In genomic region chr19:5799566-5800349, GRCm38 (mm10) we compare ENCODE assay signal across 7 mouse cellular contexts. TPM values are rescaled to one million over a fixed set of nuclear protein-coding genes. Genes with fewer than 3 reads are reported as not detected.
DNase-seq lines count a peak whose midpoint lies in the region; ATAC-seq and TF ChIP-seq lines count a peak whose summit lies in the region.

No protein-coding gene starts in this region.

- peak overlapping the region; percentile 71 for H3K4me2 ChIP-seq in heart, postnatal 0 days (ENCODE audit: low read depth, low read length)
- peak overlapping the region; percentile 67 for H3K4me2 ChIP-seq in lung, embryonic 15.5 days

- 0% methylated on average over 10 of the region's 10 CpGs for WGBS in lung, adult 2 months
- WGBS in heart, postnatal 0 days, result 1% methylated on average over 10 of the region's 10 CpGs
- 0% methylated on average over 10 of the region's 10 CpGs for WGBS in lung, embryonic 15.5 days

- H3K27ac ChIP-seq in heart, postnatal 0 days (ENCODE audit: low read depth), result peak overlapping the region; percentile 100
- H3K27ac ChIP-seq in lung, embryonic 15.5 days, result peak overlapping the region; percentile 99

- DNase-seq in lung, adult 2 months, result peak; percentile 56
- DNase-seq in lung, postnatal 25 days (ENCODE audit: low spot score), result no peak
- peak; percentile 48 for DNase-seq in c-Kit-positive CD71-positive TER-119-positive erythroid progenitor cells, embryonic 14.5 days (ENCODE audit: low spot score)
- DNase-seq in heart, postnatal 0 days (ENCODE audit: low spot score), result no peak
- DNase-seq in testis, postnatal 10 days (ENCODE audit: low spot score), result peak; percentile 44
- DNase-seq in spleen, adult 18-20 months, result no peak

- H3K9ac ChIP-seq in heart, postnatal 0 days (replicated peaks; ENCODE audit: low read depth, low read length), result peak overlapping the region; percentile 100
- peak overlapping the region; percentile 99 for H3K9ac ChIP-seq in lung, embryonic 15.5 days

- no peak for ATAC-seq in heart, postnatal 0 days (ENCODE audit: insufficient read depth, low read depth)
- no peak for ATAC-seq in lung, embryonic 15.5 days (ENCODE audit: borderline replicate concordance, extremely low read depth, low FRiP score, low TSS enrichment)

- H3K36me3 ChIP-seq in heart, postnatal 0 days (replicated peaks; ENCODE audit: control insufficient read depth, insufficient read depth, low read length), result peaks cover 58% of the 10 kb centered on the region
- peaks cover 43% of the 10 kb centered on the region for H3K36me3 ChIP-seq in lung, embryonic 15.5 days

- H3K4me3 ChIP-seq in lung, adult 2 months (replicated peaks; ENCODE audit: extremely low read depth, low read depth, low read length), result peak overlapping the region; percentile 100
- H3K4me3 ChIP-seq in heart, postnatal 0 days (ENCODE audit: low read depth, low read length), result peak overlapping the region; percentile 90
- peak overlapping the region; percentile 86 for H3K4me3 ChIP-seq in lung, embryonic 15.5 days

- H3K4me1 ChIP-seq in lung, adult 2 months (ENCODE audit: control insufficient read depth, insufficient read depth, low read length), result peaks cover 29% of the 10 kb centered on the region
- peaks cover 14% of the 10 kb centered on the region for H3K4me1 ChIP-seq in heart, postnatal 0 days (ENCODE audit: control insufficient read depth, insufficient read depth)
- peaks cover 34% of the 10 kb centered on the region for H3K4me1 ChIP-seq in lung, embryonic 15.5 days

- TF ChIP-seq POLR2A in lung, adult 2 months (IDR thresholded peaks at IDR 0.05; ENCODE audit: borderline replicate concordance, extremely low read depth, low read depth, low read length), result peak; percentile 87; the same call in 1 of the 2 replicates

- no peak for TF ChIP-seq CTCF in lung, adult 2 months (IDR thresholded peaks at IDR 0.05; ENCODE audit: insufficient read depth, low read length)
- TF ChIP-seq CTCF in heart, postnatal 0 days (IDR thresholded peaks at IDR 0.05; ENCODE audit: low read depth), result no peak

- no peak; the same call in 1 of the 2 replicates for TF ChIP-seq EP300 in heart, postnatal 0 days (IDR thresholded peaks at IDR 0.05; ENCODE audit: low read depth)

- no peaks in the 10 kb centered on the region for H3K27me3 ChIP-seq in heart, postnatal 0 days (ENCODE audit: control insufficient read depth, insufficient read depth, low read length)
- no peaks in the 10 kb centered on the region for H3K27me3 ChIP-seq in lung, embryonic 15.5 days

- H3K9me3 ChIP-seq in heart, postnatal 0 days (replicated peaks; ENCODE audit: control insufficient read depth, low read length), result no peaks in the 10 kb centered on the region
- H3K9me3 ChIP-seq in lung, embryonic 15.5 days, result no peaks in the 10 kb centered on the region

RNA-seq across cellular contexts. Expression of gene Scyl1, which starts 28.5 kb away (rescaled TPM):
- polyA plus RNA-seq in lung, adult 2 months (2012; rRNA removed), result 113 and 116 TPM in 2 replicates
- 78.0 and 82.4 TPM in 2 replicates for total RNA-seq in heart, postnatal 0 days (2014; rRNA removed; ENCODE audit: low replicate concordance)
- 46.1 and 47.1 TPM in 2 replicates for polyA plus RNA-seq in heart, postnatal 0 days (2015; fragmentation: Nextera tagmentation; extraction: Ambion mirVana)
- polyA plus RNA-seq in lung, embryonic 15.5 days (2015; fragmentation: Nextera tagmentation; extraction: Ambion mirVana), result 76.1 and 83.6 TPM in 2 replicates

RNA-seq across cellular contexts. Expression of gene Ltbp3, which starts 59.1 kb away (rescaled TPM):
- 236 and 238 TPM in 2 replicates for polyA plus RNA-seq in lung, adult 2 months (2012; rRNA removed)
- 60.0 and 73.4 TPM in 2 replicates for total RNA-seq in heart, postnatal 0 days (2014; rRNA removed; ENCODE audit: low replicate concordance)
- 15.4 and 16.3 TPM in 2 replicates for polyA plus RNA-seq in heart, postnatal 0 days (2015; fragmentation: Nextera tagmentation; extraction: Ambion mirVana)
- 47.2 and 54.9 TPM in 2 replicates for polyA plus RNA-seq in lung, embryonic 15.5 days (2015; fragmentation: Nextera tagmentation; extraction: Ambion mirVana)

Comparison
In these comparisons a context has a peak if more than half of its experiments do, and no peak if none do; other contexts are left out.
1. DNase-seq: peak in lung, adult 2 months (single experiment), c-Kit-positive CD71-positive TER-119-positive erythroid progenitor cells, embryonic 14.5 days (single experiment) and testis, postnatal 10 days (single experiment); none in lung, postnatal 25 days (single experiment), heart, postnatal 0 days (single experiment) and spleen, adult 18-20 months (0 of 2).
2. Peak in every context shown above with its lines, with median percentiles within 50 percentile points of each other: H3K4me3 ChIP-seq.